Comparison of ENCODE assay signal across 29 mouse cellular contexts in genomic region chr13:77777606-77778005, GRCm38 (mm10).
"Had no signal": no experiment of that assay in that cellular context is flagged by ENCODE, and none has a peak within 500 bp of the region (broad histone marks: within the 10 kb centered on the region; RNA-seq: fewer than 3 reads in every experiment).

No protein-coding gene starts in this region.

- DNase-seq: heart, postnatal 10 days; heart, postnatal 14 days; heart, postnatal 36 days; heart, postnatal 4 days; kidney, adult 11 months; kidney, adult 18-20 months; kidney, adult 2 months; kidney, adult 8-10 months; kidney, adult 9 months; kidney, postnatal 10 days; kidney, postnatal 14 days; kidney, postnatal 25 days; kidney, postnatal 36 days; kidney, postnatal 4 days; layer of hippocampus, adult 9-11 months; layer of hippocampus, postnatal 36 days had no signal

- ATAC-seq: hindbrain, embryonic 16.5 days; hindbrain, postnatal 0 days; inflammation-experienced regulatory T-cells, adult 6 months; intestine, embryonic 15.5 days; intestine, embryonic 16.5 days; intestine, postnatal 0 days had no signal

- H3K27me3 ChIP-seq: heart, embryonic 12.5 days; heart, embryonic 13.5 days; heart, embryonic 15.5 days; hindbrain, embryonic 12.5 days; hindbrain, embryonic 13.5 days; hindbrain, embryonic 15.5 days; intestine, embryonic 15.5 days; kidney, embryonic 15.5 days had no signal
